Mouse (Mus musculus) T-cell, adult 66 days (primary cell): ENCODE results near the gene Chpf. TPM values are rescaled to one million over a fixed set of nuclear protein-coding genes. Genes with fewer than 3 reads are reported as not detected.

Experiments used
- total RNA-seq, 2 experiments: library from RNA; stranded (reverse); gene quantifications; 3 replicates in 1 of 2; 4 replicates in 1 of 2; pipeline ENCODE4 v1.2.4; 2023

Chpf gene
- total RNA-seq = 10 to 100 TPM; 25.7 to 29.2 TPM

GRCm38 (mm10) chr1:75478916-75479634, at the start of gene Chpf, which contains the start of gene Tmem198:
TSS of gene Chpf (minus strand) at chr1:75479307.
TSS of gene Tmem198 (plus strand) at chr1:75479532.

GRCm38 (mm10) chr1:75521321-75522031, 42.4 kb upstream of the Chpf start, which contains the start of gene Stk11ip:
TSS of gene Stk11ip (plus strand) at chr1:75521529.

GRCm38 (mm10) chr1:75507006-75507405, 27.9 kb upstream of the Chpf start, which contains the start of gene Inha:
TSS of gene Inha (plus strand) at chr1:75507077.

DNA sequence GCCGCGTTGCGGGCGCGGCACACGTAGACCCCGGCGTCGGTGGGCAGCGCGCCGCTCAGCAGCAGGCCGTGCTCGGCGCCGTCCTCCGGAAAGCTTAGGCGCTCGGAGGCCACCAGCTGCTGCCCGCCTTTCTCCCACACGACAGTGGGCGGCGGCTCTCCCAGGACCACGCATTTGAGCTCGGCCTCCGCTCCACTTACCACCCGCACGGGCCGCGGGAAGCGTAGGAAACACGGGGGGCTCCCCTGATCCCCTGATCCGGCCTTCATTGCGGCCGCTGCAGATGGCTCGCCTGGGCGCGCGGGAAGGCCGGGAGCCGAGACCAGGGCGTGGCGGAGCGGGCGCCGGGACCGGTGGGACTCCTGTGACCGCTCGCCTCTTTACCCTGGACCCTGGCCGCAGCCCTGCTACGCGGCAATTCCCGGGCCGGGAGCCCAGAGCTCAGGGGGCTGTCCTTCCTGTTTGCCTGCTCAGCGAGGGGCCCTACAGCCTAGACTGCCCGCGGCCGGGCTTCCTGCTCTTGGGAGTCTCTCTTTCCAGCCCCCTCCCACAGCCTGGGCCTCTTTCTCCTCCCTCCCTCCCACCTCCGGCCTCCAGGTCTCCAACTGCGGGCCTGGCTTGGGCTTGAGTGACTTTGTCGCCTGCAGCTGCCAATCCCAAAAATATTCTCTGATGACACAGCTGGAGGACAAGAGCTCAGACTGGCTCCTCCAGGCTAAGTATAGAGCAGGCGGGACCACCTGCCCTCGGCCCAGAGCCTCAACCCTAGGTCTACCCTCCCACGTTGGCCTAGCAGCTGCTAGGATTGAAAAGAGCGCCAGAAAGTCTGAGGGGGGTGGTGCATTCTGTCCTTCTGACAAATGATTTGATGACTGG, 27.1 kb upstream of the Chpf start, which contains the start of gene Obsl1:
Gene Obsl1, minus strand, starts transcription at position 497 of the 876 bp plus-strand sequence.

GRCm38 (mm10) chr1:75450314-75451005, 28.6 kb downstream of the Chpf start, which contains the start of gene Asic4:
TSS of gene Asic4 (plus strand) at chr1:75450436.

DNA sequence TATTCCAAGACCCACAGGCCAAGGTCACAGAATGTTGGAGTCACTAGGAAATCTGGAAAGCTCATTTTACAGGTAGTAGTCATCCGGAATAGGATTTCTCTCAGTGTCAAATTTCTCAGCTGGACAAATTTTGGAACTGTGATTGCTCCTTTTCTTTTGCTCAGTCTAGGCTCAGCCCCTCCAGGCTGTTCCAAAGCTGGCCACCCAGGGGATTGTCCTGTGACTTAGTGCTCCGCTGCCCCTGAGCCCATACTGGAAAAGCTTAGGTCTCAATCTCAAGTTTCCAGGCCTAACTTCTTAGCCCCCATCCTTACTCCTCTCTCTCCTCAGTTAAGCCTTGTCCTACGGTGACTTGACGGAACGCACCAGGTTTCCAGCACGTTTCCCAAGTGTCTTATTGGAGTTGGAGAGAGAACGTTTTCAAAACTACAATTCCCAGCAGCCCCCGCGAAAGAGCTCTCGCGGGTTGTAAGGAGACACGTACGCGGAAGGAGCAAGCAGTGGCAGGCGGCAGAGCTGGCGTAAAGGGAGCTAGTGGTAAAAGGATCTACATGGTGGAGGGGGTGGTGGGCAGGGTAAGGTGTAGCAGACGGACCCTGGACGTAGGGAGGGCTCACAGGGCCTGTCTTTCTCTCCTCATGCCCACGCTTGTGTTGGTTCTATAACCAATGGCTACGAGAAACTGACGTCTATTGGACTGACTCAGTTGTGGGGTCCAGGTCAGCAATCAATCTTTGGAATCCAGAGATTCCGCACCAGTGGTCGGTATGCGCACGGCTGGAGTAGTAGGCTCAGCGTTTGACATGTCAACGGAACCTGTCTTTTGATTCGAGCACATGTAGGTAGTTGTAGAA, 43.4 kb downstream of the Chpf start, which contains the start of gene Gmppa:
Gene Gmppa, plus strand, starts transcription at position 456 of the 854 bp plus-strand sequence.

Other genes with a start within 250 kb of the Chpf start
- gene A630095N17Rik, start 247.2 kb downstream of the Chpf start, total RNA-seq = not detected
- gene Dnajb2, start 242.9 kb downstream of the Chpf start, total RNA-seq = 10 to 100 TPM; 39.4 to 43.1 TPM
- gene Ptprn, start 214.8 kb downstream of the Chpf start, total RNA-seq = under 1 TPM; 0.27 to 0.55 TPM
- gene Resp18, start 200.9 kb downstream of the Chpf start, total RNA-seq = not detected
- gene Dnpep, start 161.3 kb downstream of the Chpf start, total RNA-seq = 10 to 100 TPM; 47.0 to 47.1 TPM
- not detected for gene Des, start 119.0 kb downstream of the Chpf start, total RNA-seq
- 1 to 10 TPM in 1 of 2 experiments, under 1 TPM in 1; 0.56 to 2.0 TPM for gene Speg, start 104.0 kb downstream of the Chpf start, total RNA-seq
- gene Gmppa, start 43.4 kb downstream of the Chpf start, total RNA-seq = 10 to 100 TPM; 62.9 to 66.8 TPM
- not detected for gene Asic4, start 28.9 kb downstream of the Chpf start, total RNA-seq
- 1 to 10 TPM; 3.6 to 3.7 TPM for gene Tmem198, start 225 bp upstream of the Chpf start, total RNA-seq
- gene Obsl1, start 27.1 kb upstream of the Chpf start, total RNA-seq = 1 to 10 TPM; 2.2 to 2.9 TPM
- gene Inha, start 27.8 kb upstream of the Chpf start, total RNA-seq = under 1 TPM; 0.92 to 0.99 TPM
- 10 to 100 TPM; 51.3 to 62.9 TPM for gene Stk11ip, start 42.2 kb upstream of the Chpf start, total RNA-seq
- not detected for gene Slc4a3, start 67.0 kb upstream of the Chpf start, total RNA-seq